Mouse (Mus musculus): ENCODE results near the gene Nudt7. TPM values are rescaled to one million over a fixed set of nuclear protein-coding genes. Genes with fewer than 3 reads are reported as not detected.
A peak's percentile ranks its signal among the peaks of the same experiment; 100 is the strongest.

Gene Nudt7
- 17.4 and 18.2 TPM in 2 replicates for polyA plus RNA-seq (2015; fragmentation: Nextera tagmentation; extraction: Ambion mirVana)

DNA sequence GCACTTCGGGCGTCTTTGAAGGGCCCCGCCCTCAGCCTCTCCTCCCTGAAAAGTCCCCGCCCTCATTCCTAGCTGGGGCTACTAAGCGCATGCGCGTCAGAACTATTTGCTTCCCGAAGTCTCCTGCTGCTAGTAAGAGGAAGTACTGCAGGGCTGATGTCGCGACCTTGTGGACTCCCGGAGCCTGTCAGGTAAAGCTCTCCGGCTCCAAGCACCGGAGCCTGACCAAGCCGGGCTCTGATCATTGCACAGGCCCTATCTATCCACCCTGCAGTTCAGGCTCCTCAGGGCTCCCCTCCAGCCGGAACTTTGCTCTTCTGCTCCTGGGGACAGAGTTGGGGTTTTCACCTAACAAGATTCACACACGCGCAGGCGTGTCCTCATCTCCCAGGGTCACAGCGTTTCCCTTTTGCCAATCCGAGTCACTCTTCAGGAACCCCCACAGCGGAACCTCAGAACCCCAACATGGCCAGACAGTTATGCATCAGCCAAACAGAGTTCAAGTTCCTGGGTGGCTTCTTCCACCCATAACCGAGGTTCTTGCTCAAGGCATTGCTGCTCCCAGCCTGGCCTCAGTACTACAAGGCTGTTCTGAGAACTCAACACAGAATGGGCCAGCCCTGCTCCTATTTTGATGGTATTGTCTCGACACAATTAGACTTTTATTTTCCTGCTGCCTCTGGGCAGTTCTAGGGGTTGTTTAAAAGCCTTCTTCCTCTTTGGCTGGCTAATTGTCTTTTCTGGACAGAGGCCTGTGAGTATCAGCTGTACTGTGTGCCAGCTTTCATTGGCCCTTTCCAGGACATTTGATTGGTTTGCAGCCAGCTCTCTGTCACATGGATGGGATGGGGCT is at the start of gene Nudt7:
Nudt7 (plus strand) TSS at position 48 of the 853 bp plus-strand sequence.
- H3K4me2 ChIP-seq = peak within 1 kb of the TSS; percentile 87
- H3K27ac ChIP-seq = peak within 1 kb of the TSS; percentile 84
- peak; percentile 96 for ATAC-seq (replicated peaks; ENCODE audit: low FRiP score)
- no peaks in the 10 kb centered on the region for H3K36me3 ChIP-seq
- WGBS = 2% methylated on average over 23 of the region's 23 CpGs
- peak within 1 kb of the TSS; percentile 60 for H3K9ac ChIP-seq
- H3K4me1 ChIP-seq = peaks cover 10% of the 10 kb centered on the region
- H3K4me3 ChIP-seq (replicated peaks) = peak within 1 kb of the TSS; percentile 67
- no peaks in the 10 kb centered on the region for H3K27me3 ChIP-seq
- H3K9me3 ChIP-seq (replicated peaks) = no peaks in the 10 kb centered on the region

DNA sequence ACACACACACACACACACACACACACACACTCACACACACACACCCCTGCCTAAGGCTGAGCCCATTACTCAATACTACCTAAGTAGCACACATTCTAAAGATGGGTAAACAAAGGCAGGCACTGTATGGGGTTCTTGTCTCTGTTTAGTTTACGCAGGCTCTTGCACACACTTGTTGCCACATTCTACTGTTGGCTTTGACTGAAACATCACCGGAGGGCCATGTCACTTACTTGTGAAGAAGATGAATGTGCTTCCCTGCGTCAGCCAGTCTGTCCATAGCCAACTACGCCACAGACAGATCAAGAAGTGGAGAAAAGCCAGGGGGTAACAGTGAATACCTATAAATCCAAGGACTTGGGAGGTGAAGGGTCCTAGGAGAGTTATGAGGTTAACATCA is 45.4 kb upstream of the Nudt7 start:
- Histone ChIP-seq H3K9me3 (replicated peaks) (no peaks in the 10 kb centered on the region), H3K4me3 (replicated peaks) (no peak overlapping the region), H3K27ac (no peak overlapping the region), H3K4me1 (no peaks in the 10 kb centered on the region), H3K9ac (no peak overlapping the region), H3K27me3 (no peaks in the 10 kb centered on the region), H3K4me2 (no peak overlapping the region), H3K36me3 (no peaks in the 10 kb centered on the region)
- ATAC-seq (replicated peaks; ENCODE audit: low FRiP score) = no peak
- WGBS = 72% methylated on average over 4 of the region's 4 CpGs

DNA sequence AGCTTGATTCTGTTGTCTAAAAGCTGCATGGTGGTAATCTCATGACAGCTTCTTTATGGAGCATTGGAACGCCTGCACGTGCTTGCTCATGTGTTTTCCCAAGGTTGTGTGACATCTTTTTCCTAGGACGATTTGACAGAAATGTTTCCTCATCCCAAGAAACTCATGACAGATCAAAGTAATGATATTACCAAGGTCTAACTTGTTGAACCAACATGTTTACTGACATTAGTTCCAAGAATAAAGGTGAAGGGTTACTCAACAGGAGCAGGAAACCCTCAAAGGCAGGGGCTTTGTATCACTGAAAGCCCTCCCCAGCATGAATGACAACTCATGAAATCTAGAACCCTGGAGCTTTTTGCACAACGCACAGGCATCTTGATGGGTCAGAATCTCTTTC is 42.6 kb upstream of the Nudt7 start:
- no peaks in the 10 kb centered on the region for H3K36me3 ChIP-seq
- H3K27ac ChIP-seq = no peak overlapping the region
- no peaks in the 10 kb centered on the region for H3K27me3 ChIP-seq
- H3K4me2 ChIP-seq = no peak overlapping the region
- no peak for ATAC-seq (replicated peaks; ENCODE audit: low FRiP score)
- no peak overlapping the region for H3K9ac ChIP-seq
- no peaks in the 10 kb centered on the region for H3K4me1 ChIP-seq
- H3K4me3 ChIP-seq (replicated peaks) = no peak overlapping the region
- 83% methylated on average over 4 of the region's 4 CpGs for WGBS
- no peaks in the 10 kb centered on the region for H3K9me3 ChIP-seq (replicated peaks)

DNA sequence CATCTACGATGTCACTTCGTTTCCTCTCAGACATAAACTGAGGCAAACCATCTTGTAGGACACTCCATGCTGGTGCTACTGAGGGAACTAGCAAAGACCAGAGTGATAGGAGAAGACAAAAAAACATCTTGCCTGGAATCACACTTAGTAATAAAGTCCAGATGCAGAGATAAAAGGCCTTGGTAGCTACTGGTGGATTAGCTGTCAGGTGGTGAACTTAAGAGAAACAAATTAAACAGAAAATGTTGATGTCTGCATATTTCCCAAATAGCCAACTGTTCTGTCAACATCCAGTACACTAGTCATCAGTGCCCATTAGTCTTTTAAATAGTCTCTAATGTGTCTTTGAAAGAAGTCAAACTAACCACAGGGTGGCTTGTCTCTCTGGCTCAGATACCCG is 40.0 kb upstream of the Nudt7 start:
- H3K4me3 ChIP-seq (replicated peaks) = no peak overlapping the region
- no peaks in the 10 kb centered on the region for H3K9me3 ChIP-seq (replicated peaks)
- no peaks in the 10 kb centered on the region for H3K4me1 ChIP-seq
- H3K4me2 ChIP-seq = no peak overlapping the region
- 91% methylated on average over 3 of the region's 3 CpGs for WGBS
- ATAC-seq (replicated peaks; ENCODE audit: low FRiP score) = no peak
- H3K27ac ChIP-seq = no peak overlapping the region
- no peak overlapping the region for H3K9ac ChIP-seq
- H3K27me3 ChIP-seq = no peaks in the 10 kb centered on the region
- H3K36me3 ChIP-seq = no peaks in the 10 kb centered on the region

DNA sequence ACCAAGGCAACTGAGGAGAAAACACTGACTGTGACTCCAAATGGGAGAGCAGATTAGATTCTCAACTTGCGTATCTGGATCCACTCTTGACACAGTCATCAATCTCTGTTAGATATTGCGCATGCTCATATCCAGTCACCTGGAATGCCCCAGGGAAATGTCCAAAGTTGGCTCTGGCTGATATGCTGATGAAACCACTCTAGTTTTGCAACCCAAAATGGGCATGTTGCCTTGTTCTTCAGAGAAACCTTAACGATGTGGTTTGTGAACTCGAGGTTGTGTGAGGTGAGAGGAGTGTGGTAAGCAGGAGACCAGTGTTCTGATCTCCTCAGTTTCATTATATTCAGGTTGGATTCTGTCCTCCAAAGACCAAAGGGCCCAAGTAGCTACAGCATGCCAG is 38.8 kb upstream of the Nudt7 start:
- no peak for ATAC-seq (replicated peaks; ENCODE audit: low FRiP score)
- 89% methylated on average over 4 of the region's 4 CpGs for WGBS
- H3K4me3 ChIP-seq (replicated peaks) = no peak overlapping the region
- no peaks in the 10 kb centered on the region for H3K27me3 ChIP-seq
- H3K9me3 ChIP-seq (replicated peaks) = no peaks in the 10 kb centered on the region
- no peaks in the 10 kb centered on the region for H3K4me1 ChIP-seq
- H3K36me3 ChIP-seq = no peaks in the 10 kb centered on the region
- H3K4me2 ChIP-seq = no peak overlapping the region
- H3K9ac ChIP-seq = no peak overlapping the region
- no peak overlapping the region for H3K27ac ChIP-seq

DNA sequence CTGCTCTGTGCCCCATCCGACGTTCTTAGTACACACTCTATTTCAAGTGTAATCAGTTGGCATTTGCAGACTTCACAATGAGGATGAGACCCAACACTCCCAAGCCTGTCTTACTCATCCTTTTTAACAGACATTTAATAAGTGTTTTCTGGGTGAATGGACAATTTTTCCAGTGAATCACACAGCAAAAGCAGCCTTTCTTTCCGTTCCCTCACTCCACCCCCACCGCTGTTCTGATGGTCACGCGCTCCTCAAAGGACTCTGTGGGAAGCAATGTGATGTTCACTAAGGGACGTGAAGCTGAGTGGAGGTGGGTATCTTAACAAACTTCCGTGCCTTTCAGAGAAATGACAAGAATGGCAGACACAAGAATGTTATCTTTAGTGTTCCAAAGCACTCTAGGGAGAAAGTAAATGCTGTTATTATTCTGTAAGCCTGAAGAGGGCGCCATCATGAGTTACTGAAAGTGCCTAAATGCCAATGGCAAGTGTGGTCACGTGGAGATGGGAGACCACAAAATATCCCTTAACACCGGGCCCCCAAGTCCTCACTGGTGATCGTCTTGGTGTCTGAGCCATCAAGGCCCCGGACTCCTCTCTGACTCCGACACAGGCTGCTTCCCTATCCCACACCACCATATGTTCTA is 32.7 kb upstream of the Nudt7 start:
- Histone ChIP-seq H3K36me3 (no peaks in the 10 kb centered on the region), H3K4me1 (no peaks in the 10 kb centered on the region), H3K4me3 (replicated peaks) (no peak overlapping the region), H3K4me2 (no peak overlapping the region), H3K9me3 (replicated peaks) (no peaks in the 10 kb centered on the region), H3K27ac (no peak overlapping the region), H3K9ac (no peak overlapping the region), H3K27me3 (no peaks in the 10 kb centered on the region)
- WGBS = 82% methylated on average over 14 of the region's 14 CpGs
- ATAC-seq (replicated peaks; ENCODE audit: low FRiP score) = no peak

DNA sequence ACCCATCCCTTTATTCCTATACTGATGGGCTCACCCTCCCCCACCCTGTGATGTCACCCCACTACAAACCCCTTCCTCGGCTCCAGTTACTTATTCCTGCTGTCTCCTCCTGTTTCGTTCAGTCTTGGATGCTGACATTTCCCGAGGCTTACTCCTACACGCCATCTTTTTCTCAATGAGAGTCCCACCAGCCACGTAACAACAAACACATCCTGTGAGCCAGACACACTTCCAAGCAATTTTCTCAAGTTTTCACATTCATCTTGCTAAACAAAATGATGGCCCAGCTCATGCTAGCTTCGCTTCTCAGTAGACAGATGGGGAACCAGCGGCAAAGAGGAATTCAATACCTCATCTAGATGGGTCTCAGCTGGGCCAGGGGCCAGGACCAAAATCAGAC is 30.0 kb upstream of the Nudt7 start:
- ATAC-seq (replicated peaks; ENCODE audit: low FRiP score) = no peak; the same call in 1 of the 2 replicates
- no peaks in the 10 kb centered on the region for H3K4me1 ChIP-seq
- H3K4me3 ChIP-seq (replicated peaks) = no peak overlapping the region
- no peaks in the 10 kb centered on the region for H3K27me3 ChIP-seq
- H3K9me3 ChIP-seq (replicated peaks) = no peaks in the 10 kb centered on the region
- H3K4me2 ChIP-seq = no peak overlapping the region
- H3K9ac ChIP-seq = no peak overlapping the region
- H3K36me3 ChIP-seq = no peaks in the 10 kb centered on the region
- H3K27ac ChIP-seq = no peak overlapping the region
- 55% methylated on average over 7 of the region's 7 CpGs for WGBS

DNA sequence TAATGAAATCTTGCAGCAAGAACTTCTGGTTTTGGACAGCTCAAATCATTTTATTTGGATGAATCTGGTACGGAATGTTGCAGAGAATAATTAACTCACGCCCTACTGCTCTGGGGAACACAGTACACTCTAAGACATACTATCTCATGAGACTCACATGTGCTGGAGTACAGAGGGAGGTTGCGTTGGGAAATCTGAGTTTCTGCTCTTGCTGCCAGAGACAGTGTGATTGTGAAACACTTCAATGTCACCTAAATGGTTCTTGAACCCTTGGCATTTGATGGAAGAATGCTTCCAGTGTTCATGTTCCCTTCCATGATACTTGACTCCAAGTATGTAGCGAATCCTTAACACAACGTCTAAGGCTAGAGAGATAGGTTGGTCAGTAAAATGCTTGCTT is 27.4 kb upstream of the Nudt7 start:
- H3K9me3 ChIP-seq (replicated peaks) = no peaks in the 10 kb centered on the region
- H3K9ac ChIP-seq = no peak overlapping the region
- H3K36me3 ChIP-seq = no peaks in the 10 kb centered on the region
- ATAC-seq (replicated peaks; ENCODE audit: low FRiP score) = no peak
- 87% methylated on average over 5 of the region's 5 CpGs for WGBS
- no peaks in the 10 kb centered on the region for H3K4me1 ChIP-seq
- no peaks in the 10 kb centered on the region for H3K27me3 ChIP-seq
- H3K27ac ChIP-seq = no peak overlapping the region
- H3K4me3 ChIP-seq (replicated peaks) = no peak overlapping the region
- H3K4me2 ChIP-seq = no peak overlapping the region

DNA sequence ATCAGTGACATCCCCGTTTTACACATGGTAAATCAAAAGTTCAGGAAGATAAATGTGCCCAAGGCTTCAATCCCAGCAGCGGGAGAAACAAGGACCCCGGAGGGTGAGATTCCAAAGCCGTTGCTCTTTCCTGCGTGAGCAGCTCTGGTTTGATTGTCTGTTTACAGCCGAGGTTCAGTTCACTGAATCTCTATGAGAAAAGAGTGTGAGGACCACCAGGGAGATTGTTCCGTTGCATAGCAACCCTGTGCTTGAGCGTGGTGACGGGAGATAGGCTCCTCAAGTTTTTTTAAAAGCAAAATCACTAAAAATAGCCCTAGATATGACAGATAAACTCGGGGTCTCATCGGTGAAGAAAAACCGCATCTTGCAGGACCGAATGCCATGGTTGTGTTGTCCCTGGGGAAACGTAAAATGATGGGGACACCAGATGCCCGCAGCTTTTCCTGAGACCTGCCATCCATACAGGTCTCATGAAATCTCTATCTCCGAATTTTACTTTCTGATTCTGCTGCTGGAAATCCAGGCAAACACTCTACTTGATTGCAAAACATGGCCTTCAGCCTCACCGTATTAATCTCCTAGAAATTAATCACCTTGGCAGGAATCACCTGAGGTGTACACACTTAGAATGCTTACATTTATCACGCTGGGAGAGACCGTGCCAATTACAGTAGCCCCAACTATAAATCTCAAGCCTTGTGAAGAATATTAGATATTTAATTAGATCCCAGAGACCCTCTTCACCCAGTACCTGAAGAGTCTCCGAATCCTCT is 23.8 kb upstream of the Nudt7 start:
- Histone ChIP-seq H3K4me2 (no peak overlapping the region), H3K27me3 (no peaks in the 10 kb centered on the region), H3K4me3 (replicated peaks) (no peak overlapping the region), H3K9me3 (replicated peaks) (no peaks in the 10 kb centered on the region), H3K36me3 (no peaks in the 10 kb centered on the region), H3K9ac (no peak overlapping the region), H3K27ac (no peak overlapping the region), H3K4me1 (no peaks in the 10 kb centered on the region)
- WGBS = 79% methylated on average over 20 of the region's 20 CpGs
- ATAC-seq (replicated peaks; ENCODE audit: low FRiP score) = no peak

DNA sequence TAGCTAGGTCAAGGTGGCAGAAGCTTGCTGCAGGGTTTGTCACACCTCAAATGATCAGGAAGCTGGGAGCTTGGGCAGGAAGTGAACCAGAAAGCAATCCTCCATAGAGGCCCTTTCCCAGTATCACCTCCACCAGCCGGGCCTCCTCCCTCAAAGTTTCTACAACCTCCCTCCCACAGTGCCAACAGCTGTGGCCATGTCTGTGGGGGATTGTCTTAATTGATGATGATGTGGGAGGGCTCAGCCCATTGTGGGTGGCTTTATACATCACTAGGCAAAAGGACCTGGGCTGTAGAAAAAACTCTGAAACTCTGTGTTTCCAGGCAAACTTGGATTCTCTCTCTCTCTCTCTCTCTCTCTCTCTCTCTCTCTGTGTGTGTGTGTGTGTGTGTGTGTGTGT is 18.3 kb upstream of the Nudt7 start:
- no peak for ATAC-seq (replicated peaks; ENCODE audit: low FRiP score)
- no peaks in the 10 kb centered on the region for H3K27me3 ChIP-seq
- H3K27ac ChIP-seq = no peak overlapping the region
- WGBS = 23% methylated on average over 1 of the region's 1 CpGs
- no peak overlapping the region for H3K9ac ChIP-seq
- no peaks in the 10 kb centered on the region for H3K4me1 ChIP-seq
- H3K4me2 ChIP-seq = no peak overlapping the region
- no peaks in the 10 kb centered on the region for H3K36me3 ChIP-seq
- no peaks in the 10 kb centered on the region for H3K9me3 ChIP-seq (replicated peaks)
- H3K4me3 ChIP-seq (replicated peaks) = no peak overlapping the region

DNA sequence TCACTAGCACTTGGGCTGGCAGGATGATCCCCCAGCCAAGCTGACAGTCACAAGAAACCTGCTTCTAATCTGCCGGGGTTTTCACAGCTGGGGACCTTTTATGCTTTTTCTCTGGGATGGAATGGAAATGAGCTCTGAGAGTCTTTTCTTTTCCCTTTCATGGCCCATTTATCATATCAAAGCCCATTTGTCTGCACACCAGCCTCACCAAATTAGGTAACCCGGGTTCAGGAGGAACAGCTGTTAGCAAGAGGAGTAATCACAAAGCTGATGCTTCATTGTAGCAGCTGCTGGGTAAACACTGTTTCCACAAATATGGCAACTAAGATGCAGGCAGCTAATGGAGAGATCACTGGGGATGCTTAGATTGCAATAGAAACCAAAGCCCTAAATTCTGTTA is 17.3 kb upstream of the Nudt7 start:
- Histone ChIP-seq H3K4me2 (no peak overlapping the region), H3K27ac (no peak overlapping the region), H3K27me3 (no peaks in the 10 kb centered on the region), H3K9ac (no peak overlapping the region), H3K9me3 (replicated peaks) (no peaks in the 10 kb centered on the region), H3K36me3 (no peaks in the 10 kb centered on the region), H3K4me3 (replicated peaks) (no peak overlapping the region), H3K4me1 (no peaks in the 10 kb centered on the region)
- no peak for ATAC-seq (replicated peaks; ENCODE audit: low FRiP score)
- WGBS = 8% methylated on average over 2 of the region's 2 CpGs

DNA sequence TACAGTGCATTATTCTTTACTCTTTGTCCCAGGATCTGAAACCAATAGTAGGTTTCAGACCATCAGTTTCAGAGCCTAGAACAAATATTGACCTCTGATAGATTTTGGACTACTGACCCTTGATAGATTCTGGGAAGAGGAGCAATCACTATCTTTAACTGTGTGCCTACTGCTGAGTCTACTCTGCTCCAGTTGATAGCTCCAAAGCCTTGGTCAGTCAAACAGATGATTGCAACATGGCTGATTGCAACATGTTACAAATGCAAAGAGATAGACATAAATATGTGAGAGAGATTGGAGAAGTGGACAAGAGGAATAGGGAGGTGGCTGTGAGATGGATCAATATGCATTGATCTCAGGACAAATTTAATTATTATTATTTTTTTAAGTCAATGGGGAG is 15.9 kb upstream of the Nudt7 start:
- H3K4me1 ChIP-seq = no peaks in the 10 kb centered on the region
- H3K9me3 ChIP-seq (replicated peaks) = no peaks in the 10 kb centered on the region
- H3K9ac ChIP-seq = no peak overlapping the region
- no peaks in the 10 kb centered on the region for H3K27me3 ChIP-seq
- no peak overlapping the region for H3K27ac ChIP-seq
- H3K36me3 ChIP-seq = no peaks in the 10 kb centered on the region
- H3K4me2 ChIP-seq = no peak overlapping the region
- H3K4me3 ChIP-seq (replicated peaks) = no peak overlapping the region
- no peak for ATAC-seq (replicated peaks; ENCODE audit: low FRiP score)
